Mouse (Mus musculus): ENCODE measurements at regions not wholly inside any gene's neighbourhood (a gene's known extent, or its start where the extent isn't known, plus 50 kb on each side); places are given as distances from the start of the nearest gene placed in this dataset.

DNA sequence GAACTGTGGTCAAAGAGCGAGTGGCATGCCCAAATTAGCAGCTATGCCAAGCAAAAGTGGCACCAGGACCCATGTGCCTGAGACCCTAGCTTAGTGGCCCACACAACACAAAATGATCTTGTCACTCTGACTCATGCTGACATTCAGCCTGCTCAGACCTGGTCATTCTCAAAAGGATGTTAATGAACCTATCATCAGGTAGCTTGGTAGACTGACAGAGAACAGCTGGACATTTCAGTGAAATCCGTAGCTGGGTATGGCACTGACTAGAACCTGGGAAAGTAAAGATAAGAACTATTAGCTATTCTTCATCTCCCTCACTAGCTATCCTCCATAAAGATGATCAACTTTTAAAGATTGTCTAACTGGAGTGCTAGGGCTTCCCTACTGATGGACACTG lies 188.5 kb downstream of the Nr2f2 start:
- Histone ChIP-seq H3K27ac (ENCODE audit: insufficient read depth, low read depth, low read length) (no peak overlapping the region), H3K4me3 (ENCODE audit: insufficient read depth, low read depth, low read length) (no peak overlapping the region), H3K4me1 (ENCODE audit: control insufficient read depth, insufficient read depth, low read length) (no peaks in the 10 kb centered on the region)
- no peak for TF ChIP-seq POLR2A (IDR thresholded peaks at IDR 0.05; ENCODE audit: insufficient read depth, low read depth, low read length)
- no peak for TF ChIP-seq CTCF (IDR thresholded peaks at IDR 0.05; ENCODE audit: insufficient read depth, low read depth, low read length)
- 91% methylated on average over 2 of the region's 2 CpGs for WGBS

DNA sequence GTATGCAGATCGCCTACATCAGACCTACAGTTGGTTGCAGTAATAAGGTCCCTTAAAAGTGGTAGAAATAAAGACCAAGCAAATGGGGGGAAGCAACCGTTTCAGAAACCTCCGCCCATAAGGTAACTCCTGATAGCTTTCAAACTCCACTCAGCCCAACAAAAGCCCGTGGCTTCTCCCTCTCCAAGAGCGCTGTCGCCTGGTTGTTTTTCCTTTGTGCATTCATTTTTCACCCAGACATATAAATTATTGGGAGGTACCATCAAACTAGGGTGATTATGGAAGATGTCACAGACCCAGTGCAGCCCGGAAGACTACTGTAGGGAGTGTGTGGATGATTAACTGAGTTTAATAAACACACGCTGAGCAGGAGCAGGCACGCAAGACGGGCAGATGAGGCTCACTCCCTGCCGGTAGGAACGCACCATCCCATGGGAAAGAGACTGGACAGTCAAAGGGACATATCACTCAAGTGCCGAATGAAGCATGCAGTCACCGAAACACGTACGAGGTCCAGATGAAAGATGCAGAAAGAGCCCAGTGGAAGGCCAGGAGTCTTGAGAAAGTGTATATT lies 189.8 kb downstream of the Nr2f2 start:
- Histone ChIP-seq H3K27ac (ENCODE audit: insufficient read depth, low read depth, low read length) (no peak overlapping the region), H3K4me1 (ENCODE audit: control insufficient read depth, insufficient read depth, low read length) (no peaks in the 10 kb centered on the region), H3K4me3 (ENCODE audit: insufficient read depth, low read depth, low read length) (no peak overlapping the region)
- 76% methylated on average over 16 of the region's 16 CpGs for WGBS
- TF ChIP-seq CTCF (IDR thresholded peaks at IDR 0.05; ENCODE audit: insufficient read depth, low read depth, low read length) (no peak), POLR2A (IDR thresholded peaks at IDR 0.05; ENCODE audit: insufficient read depth, low read depth, low read length) (no peak)

DNA sequence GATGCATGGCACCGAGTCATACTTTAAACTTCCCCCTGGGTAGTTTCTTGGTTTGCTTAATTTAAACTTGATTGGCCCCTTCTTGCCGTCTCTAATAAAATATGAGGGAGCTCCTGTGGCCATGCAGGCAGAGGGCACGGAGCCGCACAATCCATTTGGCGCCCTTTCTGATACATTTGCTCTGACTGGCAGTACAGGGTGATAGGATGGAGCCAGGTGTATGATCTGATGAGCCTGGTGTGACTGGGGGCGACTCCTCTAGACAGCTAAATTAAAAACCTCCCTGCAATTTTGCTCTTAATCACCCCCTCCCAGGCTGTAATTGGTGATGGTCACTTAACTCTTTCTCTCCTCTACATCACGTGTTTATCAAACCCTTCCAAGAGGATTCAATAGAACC lies 190.4 kb downstream of the Nr2f2 start:
- H3K27ac ChIP-seq (ENCODE audit: insufficient read depth, low read depth, low read length): no peak overlapping the region
- no peaks in the 10 kb centered on the region for H3K4me1 ChIP-seq (ENCODE audit: control insufficient read depth, insufficient read depth, low read length)
- TF ChIP-seq POLR2A (IDR thresholded peaks at IDR 0.05; ENCODE audit: insufficient read depth, low read depth, low read length) (no peak), CTCF (IDR thresholded peaks at IDR 0.05; ENCODE audit: insufficient read depth, low read depth, low read length) (no peak)
- WGBS: 68% methylated on average over 7 of the region's 7 CpGs
- no peak overlapping the region for H3K4me3 ChIP-seq (ENCODE audit: insufficient read depth, low read depth, low read length)

DNA sequence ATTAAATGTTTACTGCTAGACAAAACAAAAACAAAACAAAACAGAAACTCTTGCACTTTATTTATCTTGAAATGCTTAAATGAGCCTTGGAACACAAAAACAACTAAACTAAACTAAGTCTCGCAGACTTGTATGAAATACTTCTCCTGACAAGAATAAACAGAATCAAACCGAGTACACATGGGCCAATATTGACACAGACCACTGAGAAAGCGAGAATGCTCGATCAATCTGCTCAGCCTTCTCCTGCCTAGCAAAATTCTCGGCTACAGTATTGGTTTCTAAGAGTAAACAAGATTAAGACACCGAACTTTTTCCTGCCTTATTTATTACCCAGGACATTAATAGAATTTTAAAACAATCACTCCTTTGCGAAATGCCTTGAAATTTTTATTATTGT lies 194.1 kb downstream of the Nr2f2 start:
- Histone ChIP-seq H3K4me1 (ENCODE audit: control insufficient read depth, insufficient read depth, low read length) (no peaks in the 10 kb centered on the region), H3K27ac (ENCODE audit: insufficient read depth, low read depth, low read length) (no peak overlapping the region), H3K4me3 (ENCODE audit: insufficient read depth, low read depth, low read length) (no peak overlapping the region)
- no peak for TF ChIP-seq CTCF (IDR thresholded peaks at IDR 0.05; ENCODE audit: insufficient read depth, low read depth, low read length)
- TF ChIP-seq POLR2A (IDR thresholded peaks at IDR 0.05; ENCODE audit: insufficient read depth, low read depth, low read length): no peak
- 51% methylated on average over 7 of the region's 7 CpGs for WGBS

DNA sequence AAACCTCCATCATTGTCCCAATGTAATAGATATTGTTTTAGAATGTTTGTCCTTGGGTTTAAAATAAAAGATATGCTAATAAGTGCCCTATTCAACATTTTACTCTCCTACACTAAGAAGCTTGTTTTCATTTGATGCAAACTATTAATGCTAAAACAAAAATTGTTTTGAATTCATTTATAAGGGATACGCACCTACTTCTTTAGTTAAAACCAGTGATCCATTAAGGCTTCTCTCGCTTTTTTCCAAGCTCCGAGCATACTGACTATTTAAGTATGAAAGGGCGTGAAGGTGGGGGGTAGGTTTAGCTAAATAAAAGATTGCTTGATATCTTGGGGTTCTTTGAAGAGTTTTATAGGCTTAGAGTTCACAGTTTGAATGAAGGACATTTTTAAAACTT lies 195.1 kb downstream of the Nr2f2 start:
- no peaks in the 10 kb centered on the region for H3K4me1 ChIP-seq (ENCODE audit: control insufficient read depth, insufficient read depth, low read length)
- WGBS: 17% methylated on average over 4 of the region's 4 CpGs
- TF ChIP-seq CTCF (IDR thresholded peaks at IDR 0.05; ENCODE audit: insufficient read depth, low read depth, low read length) (no peak), POLR2A (IDR thresholded peaks at IDR 0.05; ENCODE audit: insufficient read depth, low read depth, low read length) (no peak)
- H3K27ac ChIP-seq (ENCODE audit: insufficient read depth, low read depth, low read length): no peak overlapping the region
- no peak overlapping the region for H3K4me3 ChIP-seq (ENCODE audit: insufficient read depth, low read depth, low read length)

DNA sequence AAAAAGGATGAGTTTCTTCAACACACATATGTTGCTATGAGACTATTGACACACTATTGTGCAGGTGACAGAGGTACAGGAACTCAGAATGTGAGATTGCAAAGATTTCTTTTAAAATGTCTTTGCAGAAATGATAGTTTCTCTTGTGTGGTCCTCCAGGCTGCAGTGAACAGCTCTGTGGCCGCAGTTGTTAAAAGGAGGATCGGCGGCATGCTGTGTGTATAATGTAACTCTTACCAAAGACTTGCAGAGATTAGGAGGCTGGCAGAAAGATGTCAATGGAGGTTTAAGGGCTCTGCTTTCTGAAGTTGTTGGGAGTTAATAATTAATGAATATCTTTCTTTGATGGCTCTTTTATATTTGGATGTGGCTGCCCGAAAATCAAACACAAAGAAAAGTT lies 198.5 kb downstream of the Nr2f2 start:
- Histone ChIP-seq H3K4me1 (ENCODE audit: control insufficient read depth, insufficient read depth, low read length) (no peaks in the 10 kb centered on the region), H3K4me3 (ENCODE audit: insufficient read depth, low read depth, low read length) (no peak overlapping the region), H3K27ac (ENCODE audit: insufficient read depth, low read depth, low read length) (no peak overlapping the region)
- 24% methylated on average over 4 of the region's 4 CpGs for WGBS
- TF ChIP-seq CTCF (IDR thresholded peaks at IDR 0.05; ENCODE audit: insufficient read depth, low read depth, low read length): no peak
- TF ChIP-seq POLR2A (IDR thresholded peaks at IDR 0.05; ENCODE audit: insufficient read depth, low read depth, low read length): no peak

DNA sequence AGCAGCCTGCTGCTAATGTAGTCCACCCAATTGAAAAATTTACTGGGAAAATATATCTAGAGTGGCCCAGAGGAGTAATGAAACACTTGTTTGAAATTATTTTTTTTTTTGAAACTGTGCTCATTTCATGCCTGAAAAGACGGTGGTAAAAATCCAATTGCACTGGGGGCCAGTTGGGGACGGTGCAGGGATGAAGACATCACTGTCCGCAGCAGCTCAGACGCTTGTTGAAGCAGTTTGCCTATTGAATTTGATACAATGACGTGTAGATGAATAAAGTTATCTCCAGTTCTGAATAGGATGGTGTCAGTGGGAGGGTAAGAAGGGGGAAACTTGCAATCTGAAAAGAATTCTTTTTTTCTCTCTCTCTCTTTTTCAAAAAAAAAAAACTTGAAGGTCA lies 200.5 kb downstream of the Nr2f2 start:
- no peak for TF ChIP-seq CTCF (IDR thresholded peaks at IDR 0.05; ENCODE audit: insufficient read depth, low read depth, low read length)
- TF ChIP-seq POLR2A (IDR thresholded peaks at IDR 0.05; ENCODE audit: insufficient read depth, low read depth, low read length): no peak
- WGBS: 26% methylated on average over 5 of the region's 5 CpGs
- no peak overlapping the region for H3K27ac ChIP-seq (ENCODE audit: insufficient read depth, low read depth, low read length)

DNA sequence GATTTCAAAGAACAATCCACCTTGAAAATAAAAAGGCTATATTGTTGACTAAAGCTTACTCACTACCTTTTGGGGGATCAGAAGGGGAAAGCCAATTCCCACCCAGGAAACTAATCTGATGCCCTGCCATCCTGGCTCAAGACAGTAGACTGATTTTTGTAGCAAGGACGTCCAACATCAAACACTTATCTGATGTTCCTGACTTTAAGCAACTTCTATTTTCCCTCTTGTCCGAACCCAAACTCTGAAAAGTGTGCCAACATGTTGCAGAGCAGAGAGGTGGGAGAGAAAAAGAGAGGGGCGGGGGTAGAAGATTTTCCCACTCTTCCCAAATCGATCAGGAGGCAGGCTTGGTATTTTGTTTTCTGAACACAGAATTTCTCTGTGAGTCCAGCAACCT lies 201.0 kb downstream of the Nr2f2 start:
- no peak for TF ChIP-seq CTCF (IDR thresholded peaks at IDR 0.05; ENCODE audit: insufficient read depth, low read depth, low read length)
- no peak for TF ChIP-seq POLR2A (IDR thresholded peaks at IDR 0.05; ENCODE audit: insufficient read depth, low read depth, low read length)
- 27% methylated on average over 4 of the region's 4 CpGs for WGBS
- H3K27ac ChIP-seq (ENCODE audit: insufficient read depth, low read depth, low read length): no peak overlapping the region
- H3K4me3 ChIP-seq (ENCODE audit: insufficient read depth, low read depth, low read length): no peak overlapping the region
- H3K4me1 ChIP-seq (ENCODE audit: control insufficient read depth, insufficient read depth, low read length): no peaks in the 10 kb centered on the region

More for the DNA sequence above, 200.5 kb downstream of the Nr2f2 start:
- no peak overlapping the region for H3K4me3 ChIP-seq (ENCODE audit: insufficient read depth, low read depth, low read length)
- no peaks in the 10 kb centered on the region for H3K4me1 ChIP-seq (ENCODE audit: control insufficient read depth, insufficient read depth, low read length)

DNA sequence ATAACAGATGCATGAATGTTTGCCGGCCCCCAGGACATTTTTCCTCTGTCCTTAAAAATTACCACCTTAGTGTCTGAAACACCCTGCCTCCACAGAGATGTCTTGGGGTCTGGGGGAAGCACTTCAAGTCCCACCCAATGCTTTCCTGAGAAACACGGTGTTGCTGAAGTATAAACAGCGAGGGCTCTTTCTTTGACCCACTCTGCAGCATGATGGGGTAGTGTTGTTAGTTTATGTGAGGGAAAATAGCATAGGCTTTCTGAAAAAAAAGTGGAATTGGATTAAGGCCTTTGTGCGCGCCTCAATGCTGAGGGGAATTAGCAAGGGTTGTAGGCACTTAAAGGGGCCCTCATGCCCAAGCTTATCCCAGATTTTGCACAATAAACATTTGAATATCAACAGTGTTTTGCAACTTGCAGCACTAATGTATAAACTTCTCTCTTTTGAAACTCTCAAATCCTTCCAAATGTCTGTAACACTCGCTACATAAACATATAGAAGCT lies 201.8 kb downstream of the Nr2f2 start:
- TF ChIP-seq CTCF (IDR thresholded peaks at IDR 0.05; ENCODE audit: insufficient read depth, low read depth, low read length) (no peak), POLR2A (IDR thresholded peaks at IDR 0.05; ENCODE audit: insufficient read depth, low read depth, low read length) (no peak)
- Histone ChIP-seq H3K4me3 (ENCODE audit: insufficient read depth, low read depth, low read length) (no peak overlapping the region), H3K4me1 (ENCODE audit: control insufficient read depth, insufficient read depth, low read length) (no peaks in the 10 kb centered on the region), H3K27ac (ENCODE audit: insufficient read depth, low read depth, low read length) (no peak overlapping the region)
- WGBS: 49% methylated on average over 6 of the region's 6 CpGs

DNA sequence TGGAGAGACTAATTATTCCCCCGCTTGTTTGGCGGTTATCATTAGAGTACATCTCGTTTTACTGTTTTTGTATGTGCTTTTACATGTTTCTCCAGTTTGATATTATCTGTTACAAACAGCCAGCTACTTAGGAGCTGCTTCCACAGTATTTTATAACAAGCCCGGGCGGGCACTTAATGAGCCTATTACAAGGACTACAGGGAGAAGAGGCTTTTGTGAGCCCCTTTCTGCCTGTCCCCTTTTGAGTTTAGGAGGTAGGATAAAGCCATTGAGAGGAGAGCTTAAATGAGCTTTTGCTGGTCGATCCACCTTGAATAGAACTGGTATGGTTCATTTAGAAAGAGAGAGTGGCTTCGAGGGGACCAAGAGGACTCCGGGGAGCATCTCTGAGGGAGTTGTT lies 208.0 kb downstream of the Nr2f2 start:
- no peak overlapping the region for H3K27ac ChIP-seq (ENCODE audit: insufficient read depth, low read depth, low read length)
- TF ChIP-seq CTCF (IDR thresholded peaks at IDR 0.05; ENCODE audit: insufficient read depth, low read depth, low read length): no peak
- no peak for TF ChIP-seq POLR2A (IDR thresholded peaks at IDR 0.05; ENCODE audit: insufficient read depth, low read depth, low read length)
- WGBS: 24% methylated on average over 8 of the region's 8 CpGs
- H3K4me3 ChIP-seq (ENCODE audit: insufficient read depth, low read depth, low read length): no peak overlapping the region
- H3K4me1 ChIP-seq (ENCODE audit: control insufficient read depth, insufficient read depth, low read length): no peaks in the 10 kb centered on the region
